Mouse (Mus musculus) forebrain, embryonic 12.5 days (tissue): ENCODE results near the gene Rnf150. TPM values are rescaled to one million over a fixed set of nuclear protein-coding genes. Genes with fewer than 3 reads are reported as not detected.

Source experiments
- ATAC-seq: fragments of 200-750 bp; cut with Nextera tagmentation; 2 replicates; pipeline ENCODE4 v1.8.0; 2017; ENCODE audit warnings: moderate TSS enrichment; ENCODE audit not compliant: low FRiP score
- H3K27ac ChIP-seq: fragments of 300-500 bp; sonication (generic); 2 replicates; pipeline ENCODE4 v1.5.1; 2016; ENCODE audit warnings: mild to moderate bottlenecking
- H3K27me3 ChIP-seq: fragments of 300-500 bp; sonication (generic); 2 replicates; pipeline ENCODE4 v1.6.1; 2016; ENCODE audit warnings: mild to moderate bottlenecking
- H3K36me3 ChIP-seq: fragments of 300-500 bp; sonication (generic); replicated peaks from 2 replicates; pipeline ENCODE4 v1.6.1; 2016; ENCODE audit warnings: mild to moderate bottlenecking
- H3K4me1 ChIP-seq: fragments of 300-500 bp; sonication (generic); 2 replicates; pipeline ENCODE4 v1.6.1; 2016
- H3K4me2 ChIP-seq: fragments of 300-500 bp; sonication (generic); 2 replicates; pipeline ENCODE4 v1.6.1; 2016; ENCODE audit warnings: mild to moderate bottlenecking, moderate library complexity
- H3K4me3 ChIP-seq: fragments of 300-500 bp; sonication (generic); replicated peaks from 2 replicates; pipeline ENCODE4 v1.5.1; 2016; ENCODE audit warnings: mild to moderate bottlenecking
- H3K9ac ChIP-seq: fragments of 300-500 bp; sonication (generic); 2 replicates; pipeline ENCODE4 v1.6.1; 2016; ENCODE audit warnings: mild to moderate bottlenecking
- H3K9me3 ChIP-seq: fragments of 300-500 bp; sonication (generic); 2 replicates; pipeline ENCODE4 v1.6.1; 2016
- WGBS: fragments of 180-500 bp; shearing (Covaris S2); methylation state at CpG from one replicate; pipeline ENCODE4 v1.1.7; 2016; 5-methylcytosine and 5-hydroxymethylcytosine counted together
- polyA plus RNA-seq: library from polyadenylated mRNA; unstranded; fragments of >200 nt; fragmentation: Nextera tagmentation; extraction: Ambion mirVana; gene quantifications from 2 replicates; pipeline ENCODE4 v1.2.1, GENCODE M21; 2016

Rnf150 gene
- 1.9 TPM in 2 replicates for polyA plus RNA-seq

DNA sequence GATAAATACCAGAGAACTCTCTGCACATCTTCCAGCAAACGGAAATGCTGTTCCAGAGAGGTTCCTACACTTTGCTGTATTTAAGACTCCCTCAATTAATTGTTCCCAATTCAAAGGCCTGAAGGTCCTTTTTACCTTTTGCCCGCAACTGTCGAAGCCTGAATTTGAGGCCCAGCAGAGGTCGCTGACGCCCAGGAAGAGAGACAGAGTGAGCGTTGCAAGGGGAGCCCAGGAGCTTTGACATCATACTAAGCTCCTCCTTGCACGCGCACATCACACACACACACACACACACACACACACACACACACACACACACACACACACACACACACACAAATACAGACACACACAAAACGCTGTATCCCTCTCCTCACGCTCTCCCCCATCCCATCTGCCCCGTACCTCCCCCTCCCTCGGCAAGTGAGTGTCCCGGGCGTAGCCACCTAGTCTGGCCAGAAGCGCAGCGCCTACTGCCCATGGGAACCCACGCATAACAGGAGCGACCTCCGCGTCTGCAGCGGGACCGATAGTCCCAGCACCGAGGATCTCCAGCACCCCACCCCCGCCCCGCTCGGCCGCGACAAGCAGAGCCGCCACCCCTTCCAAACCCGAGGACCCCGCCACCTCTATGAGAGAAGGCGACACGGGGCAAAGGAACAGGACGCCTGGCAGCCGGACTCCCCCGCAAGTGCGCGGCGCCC is at the start of gene Rnf150:
TSS of gene Rnf150 (plus strand) at position 316 of the 704 bp plus-strand sequence.
- H3K36me3 ChIP-seq, result no peaks in the 10 kb centered on the region
- peak within 1 kb of the TSS; percentile 78 for H3K4me2 ChIP-seq
- peak within 1 kb of the TSS; percentile 86 for H3K9ac ChIP-seq
- H3K4me1 ChIP-seq, result peaks cover 20% of the 10 kb centered on the region
- H3K27ac ChIP-seq, result peak within 1 kb of the TSS; percentile 79
- H3K9me3 ChIP-seq, result no peaks in the 10 kb centered on the region
- no peaks in the 10 kb centered on the region for H3K27me3 ChIP-seq
- WGBS, result under 1% methylated on average over 39 of the region's 39 CpGs
- peak within 1 kb of the TSS; percentile 75 for H3K4me3 ChIP-seq
- ATAC-seq, result peak; percentile 84

DNA sequence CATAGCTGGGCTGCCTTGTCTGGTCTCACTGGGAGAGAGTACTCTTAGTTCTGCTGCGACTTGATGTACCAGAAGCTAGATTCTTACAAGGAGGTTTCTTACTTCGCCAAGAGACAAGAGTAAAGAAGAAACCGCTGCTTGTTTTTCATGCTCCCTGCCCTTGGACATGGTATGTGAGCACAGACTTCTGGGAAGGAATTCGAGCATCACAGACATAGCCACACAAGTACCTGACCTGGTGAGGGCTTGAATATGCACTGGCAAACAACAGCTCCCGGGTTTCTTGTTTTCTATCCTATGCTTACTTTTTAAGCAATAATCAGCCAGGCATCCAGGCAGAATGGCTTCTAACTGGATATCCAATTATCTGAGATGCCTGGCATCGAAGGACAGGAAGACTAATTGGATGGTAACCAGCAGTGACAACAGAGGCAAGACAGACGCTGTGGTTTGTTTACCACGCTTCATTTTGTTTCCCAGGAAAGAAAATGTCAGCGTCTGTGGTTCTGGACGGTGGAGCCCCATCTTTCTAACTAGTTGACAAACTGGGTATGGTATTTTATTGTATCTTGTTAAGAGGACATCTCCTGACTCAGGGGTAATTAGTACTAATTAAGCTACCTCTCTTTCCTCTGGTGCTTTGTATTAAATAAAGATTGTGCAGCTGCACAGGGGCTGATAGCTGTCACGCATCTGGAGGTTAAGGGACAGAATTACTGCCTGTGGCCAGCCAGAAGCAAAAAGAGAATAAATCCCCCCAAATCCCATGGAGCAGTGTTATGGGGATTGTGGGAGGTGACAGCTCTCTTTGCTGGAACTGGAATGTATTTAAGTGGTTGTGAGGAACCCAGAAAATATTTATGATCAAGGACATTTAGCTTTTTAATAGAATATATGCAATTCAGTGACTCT is 36.8 kb upstream of the Rnf150 start:
- Histone ChIP-seq H3K4me1 (peaks cover 9% of the 10 kb centered on the region), H3K36me3 (no peaks in the 10 kb centered on the region), H3K4me3 (no peak overlapping the region), H3K9me3 (no peaks in the 10 kb centered on the region), H3K4me2 (no peak overlapping the region), H3K27ac (no peak overlapping the region), H3K27me3 (no peaks in the 10 kb centered on the region), H3K9ac (no peak overlapping the region)
- ATAC-seq, result peak; percentile 17; the same call in 1 of the 2 replicates
- WGBS, result 42% methylated on average over 11 of the region's 11 CpGs

DNA sequence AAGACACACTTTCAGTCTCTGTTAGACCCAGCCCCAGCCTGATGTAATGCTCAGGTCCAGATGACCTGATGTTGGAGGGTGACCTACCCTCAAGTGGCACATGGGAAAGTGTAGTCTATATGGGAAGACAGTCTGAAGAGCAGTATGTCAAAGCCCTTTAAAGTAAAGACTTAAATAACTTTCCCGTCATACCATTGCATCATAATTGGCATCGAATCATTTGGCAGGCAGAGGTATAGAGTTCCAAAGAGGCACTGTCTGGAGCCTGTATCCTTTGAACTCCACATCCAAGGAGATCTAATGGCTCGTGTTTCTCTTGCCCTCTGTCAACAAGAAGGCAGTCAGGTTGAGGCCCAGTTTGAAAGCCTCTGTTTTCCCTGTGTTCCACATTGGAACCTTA is 22.7 kb upstream of the Rnf150 start:
- WGBS, result 79% methylated on average over 3 of the region's 3 CpGs
- H3K36me3 ChIP-seq, result no peaks in the 10 kb centered on the region
- no peaks in the 10 kb centered on the region for H3K4me1 ChIP-seq
- H3K9ac ChIP-seq, result no peak overlapping the region
- H3K4me3 ChIP-seq, result no peak overlapping the region
- no peaks in the 10 kb centered on the region for H3K9me3 ChIP-seq
- no peak overlapping the region for H3K27ac ChIP-seq
- no peak for ATAC-seq
- H3K27me3 ChIP-seq, result no peaks in the 10 kb centered on the region
- no peak overlapping the region for H3K4me2 ChIP-seq

DNA sequence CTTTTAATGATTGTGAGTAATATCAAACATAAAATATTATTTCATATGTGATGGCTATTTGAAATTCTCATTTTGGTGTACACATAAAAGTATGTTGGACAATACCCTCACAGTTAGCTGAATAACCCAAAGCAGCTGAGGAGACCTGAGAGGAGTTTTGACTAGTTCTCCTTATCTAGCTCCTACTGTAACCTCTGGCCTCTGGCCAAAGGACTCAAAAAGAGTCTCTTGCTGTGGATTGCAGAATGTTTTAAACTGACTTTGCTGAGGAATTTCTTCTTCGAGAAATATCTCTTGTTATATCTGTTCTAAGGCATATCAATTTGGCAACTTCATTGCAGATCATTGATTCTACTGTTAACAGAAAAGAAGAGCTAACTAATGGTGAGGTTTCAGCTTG is 22.2 kb upstream of the Rnf150 start:
- H3K27ac ChIP-seq, result no peak overlapping the region
- no peaks in the 10 kb centered on the region for H3K4me1 ChIP-seq
- no peak overlapping the region for H3K4me3 ChIP-seq
- no peaks in the 10 kb centered on the region for H3K27me3 ChIP-seq
- H3K9me3 ChIP-seq, result no peaks in the 10 kb centered on the region
- no peaks in the 10 kb centered on the region for H3K36me3 ChIP-seq
- WGBS, result 54% methylated on average over 1 of the region's 1 CpGs
- H3K9ac ChIP-seq, result no peak overlapping the region
- ATAC-seq, result no peak
- no peak overlapping the region for H3K4me2 ChIP-seq

DNA sequence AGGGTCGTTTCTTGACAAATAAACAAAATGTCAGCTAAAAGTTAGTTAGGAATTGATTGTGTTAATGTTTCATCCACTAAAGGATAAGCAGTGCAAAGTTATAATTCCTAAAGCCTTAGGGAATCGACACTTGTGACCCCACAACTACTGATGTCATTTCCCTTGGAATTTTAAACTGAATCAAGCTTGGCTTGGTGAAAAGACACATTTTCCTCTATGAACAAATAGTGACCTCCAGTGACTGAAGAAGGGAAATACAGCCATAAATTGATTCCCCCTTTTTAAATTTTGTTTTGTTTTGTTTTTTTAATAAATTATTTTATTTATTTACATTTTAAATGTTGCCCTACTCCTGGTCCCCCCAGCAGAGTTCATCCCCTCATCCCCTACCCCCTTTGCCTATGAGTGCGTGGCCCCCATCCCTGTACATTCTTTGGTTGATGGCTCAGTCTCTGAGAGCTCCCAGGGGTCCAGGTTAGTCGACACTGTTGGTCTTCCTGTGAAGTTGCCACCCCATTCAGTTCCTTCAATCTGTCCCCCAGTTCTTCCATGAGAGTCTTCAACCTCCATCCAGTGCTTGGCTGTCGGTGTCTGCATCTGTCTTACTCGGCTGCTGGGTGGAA is 21.5 kb upstream of the Rnf150 start:
- no peaks in the 10 kb centered on the region for H3K4me1 ChIP-seq
- WGBS, result 60% methylated on average over 6 of the region's 6 CpGs
- H3K27ac ChIP-seq, result no peak overlapping the region
- H3K9ac ChIP-seq, result no peak overlapping the region
- H3K4me2 ChIP-seq, result no peak overlapping the region
- no peaks in the 10 kb centered on the region for H3K36me3 ChIP-seq
- no peak for ATAC-seq
- no peak overlapping the region for H3K4me3 ChIP-seq
- H3K27me3 ChIP-seq, result no peaks in the 10 kb centered on the region
- H3K9me3 ChIP-seq, result no peaks in the 10 kb centered on the region

DNA sequence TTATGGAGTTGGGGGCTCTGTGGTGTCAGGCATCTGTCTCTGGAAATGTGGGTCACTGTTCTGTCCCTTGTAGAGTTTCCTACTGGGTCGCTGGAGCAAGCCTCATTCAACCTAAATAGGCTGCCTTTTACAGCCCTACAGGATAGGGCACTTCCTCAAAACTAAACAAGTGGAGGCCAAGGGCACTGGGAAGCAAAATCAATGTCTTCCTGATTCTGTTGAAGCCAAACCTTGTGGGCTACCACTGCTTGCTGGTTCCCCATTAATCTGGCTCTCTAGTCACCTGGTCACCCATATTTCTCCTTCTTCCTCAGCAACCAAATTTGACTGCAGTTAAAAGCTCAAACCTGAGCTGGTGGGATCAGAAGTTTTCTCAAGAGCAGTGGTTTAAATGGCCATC is 19.5 kb upstream of the Rnf150 start:
- no peak overlapping the region for H3K4me3 ChIP-seq
- H3K36me3 ChIP-seq, result no peaks in the 10 kb centered on the region
- 35% methylated on average over 1 of the region's 1 CpGs for WGBS
- no peak overlapping the region for H3K4me2 ChIP-seq
- no peaks in the 10 kb centered on the region; the same call in 1 of the 2 replicates for H3K4me1 ChIP-seq
- H3K9me3 ChIP-seq, result no peaks in the 10 kb centered on the region
- H3K27ac ChIP-seq, result no peak overlapping the region
- no peak overlapping the region for H3K9ac ChIP-seq
- H3K27me3 ChIP-seq, result no peaks in the 10 kb centered on the region
- no peak for ATAC-seq

DNA sequence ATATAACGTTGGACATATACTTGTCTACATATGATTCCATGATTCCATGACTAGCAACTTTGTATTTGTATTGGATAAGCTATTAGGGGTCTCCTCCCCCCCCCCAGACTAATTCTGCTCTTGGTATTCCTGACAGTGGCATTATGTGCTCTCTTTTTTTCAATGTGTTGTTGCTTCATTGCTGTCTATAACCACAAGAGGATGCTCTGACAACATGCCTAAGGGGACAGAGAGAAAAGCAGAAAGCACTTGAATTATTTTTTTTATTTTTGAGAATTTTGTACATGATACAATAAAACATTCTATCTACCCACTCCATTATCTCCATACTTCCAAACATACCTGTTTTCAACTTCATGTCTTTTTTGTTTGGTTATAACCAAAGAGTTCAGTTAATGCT is 18.7 kb upstream of the Rnf150 start:
- H3K27me3 ChIP-seq, result no peaks in the 10 kb centered on the region
- no peaks in the 10 kb centered on the region for H3K9me3 ChIP-seq
- H3K36me3 ChIP-seq, result no peaks in the 10 kb centered on the region
- no peak overlapping the region for H3K9ac ChIP-seq
- no peak for ATAC-seq
- no peak overlapping the region for H3K4me3 ChIP-seq
- WGBS, result 42% methylated on average over 1 of the region's 1 CpGs
- no peaks in the 10 kb centered on the region; the same call in 1 of the 2 replicates for H3K4me1 ChIP-seq
- no peak overlapping the region for H3K27ac ChIP-seq
- no peak overlapping the region for H3K4me2 ChIP-seq

DNA sequence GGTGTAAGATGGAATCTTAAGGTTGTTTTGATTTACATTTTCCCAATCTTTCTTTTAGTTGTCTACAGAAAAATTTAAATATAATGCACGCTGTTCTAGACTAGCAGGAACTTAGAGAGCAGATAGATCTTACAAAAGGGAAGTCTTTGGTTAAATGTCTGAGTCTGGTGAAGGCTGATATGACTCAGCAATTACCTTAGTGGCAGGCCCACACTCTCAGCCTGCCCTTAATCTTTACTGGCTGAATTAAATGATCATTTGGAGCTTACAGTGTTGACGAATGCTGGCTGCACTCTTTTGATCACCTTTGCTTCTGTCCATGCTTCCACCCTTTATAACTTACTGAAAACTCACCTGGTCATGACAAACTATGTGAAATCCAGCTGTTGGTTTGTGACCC is 17.1 kb upstream of the Rnf150 start:
- Histone ChIP-seq H3K4me2 (no peak overlapping the region), H3K27ac (no peak overlapping the region), H3K9ac (no peak overlapping the region), H3K9me3 (no peaks in the 10 kb centered on the region), H3K4me1 (no peaks in the 10 kb centered on the region; the same call in 1 of the 2 replicates), H3K4me3 (no peak overlapping the region), H3K27me3 (no peaks in the 10 kb centered on the region), H3K36me3 (no peaks in the 10 kb centered on the region)
- no peak for ATAC-seq
- 86% methylated on average over 2 of the region's 2 CpGs for WGBS

DNA sequence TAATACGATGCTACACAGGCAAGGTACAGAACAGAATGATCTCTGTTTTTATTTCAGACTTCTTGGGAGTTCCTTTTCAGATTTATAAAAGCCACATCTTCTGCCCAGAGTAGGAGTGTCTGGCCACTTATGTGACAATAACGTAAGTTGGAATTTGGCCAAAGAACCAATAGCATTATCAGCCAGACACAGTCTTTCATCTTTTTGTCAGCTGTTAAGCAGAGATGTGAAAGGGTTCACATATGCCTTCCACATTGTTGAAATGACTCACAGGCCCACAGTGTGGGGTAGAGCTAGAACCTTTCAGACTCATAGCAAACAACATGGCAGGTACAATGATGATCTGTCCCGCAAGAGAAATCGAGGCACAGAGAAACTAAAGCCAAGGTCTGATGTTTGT is 16.4 kb upstream of the Rnf150 start:
- Histone ChIP-seq H3K9me3 (no peaks in the 10 kb centered on the region), H3K27ac (no peak overlapping the region), H3K4me2 (no peak overlapping the region), H3K27me3 (no peaks in the 10 kb centered on the region), H3K36me3 (no peaks in the 10 kb centered on the region), H3K4me1 (no peaks in the 10 kb centered on the region; the same call in 1 of the 2 replicates), H3K4me3 (no peak overlapping the region), H3K9ac (no peak overlapping the region)
- WGBS, result 81% methylated on average over 4 of the region's 4 CpGs
- no peak for ATAC-seq

DNA sequence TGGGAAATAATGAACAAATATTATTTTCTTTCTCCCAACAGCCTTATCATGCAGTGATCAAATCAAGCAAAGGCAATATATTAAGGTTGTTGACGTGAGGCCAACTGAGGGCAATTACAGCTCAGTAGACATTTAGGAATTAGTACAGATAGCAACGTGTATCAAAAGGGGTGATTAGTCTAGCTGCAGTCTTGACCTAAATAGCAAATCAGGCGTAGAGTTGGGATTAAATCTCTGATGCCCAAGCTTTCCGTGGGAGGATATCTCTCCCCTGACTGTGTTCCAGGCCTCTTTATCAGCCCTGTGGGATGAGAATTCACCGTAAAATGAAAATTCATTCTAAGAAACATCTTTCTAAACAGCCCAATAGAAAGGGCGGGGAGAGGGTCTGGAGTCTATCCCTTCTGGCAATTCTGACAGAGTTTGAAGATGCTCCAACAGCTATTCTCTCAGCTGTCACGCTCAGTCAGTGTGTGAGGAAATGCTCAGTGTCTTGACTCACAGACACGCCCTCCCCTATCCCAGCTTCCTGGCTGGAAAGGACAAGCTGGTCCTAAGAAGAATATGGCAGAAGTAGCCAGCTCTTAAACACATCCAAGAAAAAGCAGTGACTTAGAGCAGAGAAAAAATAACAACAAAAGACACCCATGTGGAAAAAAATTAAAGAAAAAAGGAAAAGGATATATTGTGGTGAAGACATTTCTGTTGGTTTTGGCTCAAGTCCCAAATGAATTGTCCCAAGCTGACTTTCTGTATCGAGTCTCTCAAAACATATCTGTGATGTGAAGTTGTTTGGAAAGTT is 4.4 kb upstream of the Rnf150 start:
- WGBS, result 73% methylated on average over 9 of the region's 9 CpGs
- Histone ChIP-seq H3K4me3 (no peak overlapping the region), H3K27me3 (no peaks in the 10 kb centered on the region)

DNA sequence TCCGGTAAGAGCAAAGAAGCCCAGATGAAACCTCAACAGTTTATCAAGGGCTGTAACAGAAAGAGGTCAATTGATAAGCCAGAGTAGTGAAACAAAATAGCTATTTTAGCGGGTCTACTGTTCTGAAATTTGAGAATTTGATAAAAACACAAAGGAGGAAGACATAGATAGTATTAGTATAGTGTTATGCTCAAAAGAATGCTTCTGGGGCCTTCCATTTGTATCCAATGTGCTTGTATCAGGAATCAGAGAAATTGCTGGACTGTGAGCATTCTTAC is 3.9 kb upstream of the Rnf150 start:
- no peak for ATAC-seq
- H3K4me1 ChIP-seq, result peaks cover 4% of the 10 kb centered on the region; the same call in 1 of the 2 replicates
- H3K27me3 ChIP-seq, result no peaks in the 10 kb centered on the region
- WGBS, result 85% methylated on average over 2 of the region's 2 CpGs
- no peak overlapping the region for H3K9ac ChIP-seq
- no peaks in the 10 kb centered on the region for H3K36me3 ChIP-seq
- no peak overlapping the region for H3K27ac ChIP-seq
- H3K9me3 ChIP-seq, result no peaks in the 10 kb centered on the region
- H3K4me2 ChIP-seq, result no peak overlapping the region
- H3K4me3 ChIP-seq, result no peak overlapping the region

More for the DNA sequence above, 4.4 kb upstream of the Rnf150 start:
- H3K4me2 ChIP-seq, result no peak overlapping the region
- no peaks in the 10 kb centered on the region for H3K9me3 ChIP-seq
- peaks cover 4% of the 10 kb centered on the region; the same call in 1 of the 2 replicates for H3K4me1 ChIP-seq
- H3K9ac ChIP-seq, result no peak overlapping the region
- H3K36me3 ChIP-seq, result no peaks in the 10 kb centered on the region
- ATAC-seq, result no peak
- no peak overlapping the region for H3K27ac ChIP-seq
